Mouse (Mus musculus): ENCODE results near the gene Gm20388. TPM values are rescaled to one million over a fixed set of nuclear protein-coding genes. Genes with fewer than 3 reads are reported as not detected.
"Not testable (repeated sequence)": the region's sequence is repeated elsewhere in the genome, so short reads cannot be mapped to it uniquely, and the experiment has no call there.

The Gm20388 gene
- total RNA-seq, 1 experiment from 2014 or later = 18.4 TPM

GRCm38 (mm10) chr8:123197016-123197415, 3286.4 kb downstream of the Gm20388 start:
- ATAC-seq (replicated peaks in 1 of 2; ENCODE audit: insufficient read depth in 1 of 2, low FRiP score in 2 of 2, low TSS enrichment in 1 of 2, low read depth in 1 of 2, poor library complexity in 2 of 2, severe bottlenecking in 2 of 2) = not testable (repeated sequence)

- no peak for ATAC-seq (replicated peaks in 1 of 2; ENCODE audit: insufficient read depth in 1 of 2, low FRiP score in 2 of 2, low TSS enrichment in 1 of 2, low read depth in 1 of 2, poor library complexity in 2 of 2, severe bottlenecking in 2 of 2)
These were observed 3289.2 kb downstream of the Gm20388 start for GRCm38 (mm10) chr8:123199864-123200263.

GRCm38 (mm10) chr8:123202288-123202687, 3291.6 kb downstream of the Gm20388 start:
- ATAC-seq (replicated peaks in 1 of 2; ENCODE audit: insufficient read depth in 1 of 2, low FRiP score in 2 of 2, low TSS enrichment in 1 of 2, low read depth in 1 of 2, poor library complexity in 2 of 2, severe bottlenecking in 2 of 2) = peak; percentile 46 to 61; a peak in 1 of 4 replicates

GRCm38 (mm10) chr8:123203571-123203970, 3292.9 kb downstream of the Gm20388 start:
- no peak for ATAC-seq (replicated peaks in 1 of 2; ENCODE audit: insufficient read depth in 1 of 2, low FRiP score in 2 of 2, low TSS enrichment in 1 of 2, low read depth in 1 of 2, poor library complexity in 2 of 2, severe bottlenecking in 2 of 2)

GRCm38 (mm10) chr8:123211876-123212275, 3301.2 kb downstream of the Gm20388 start:
- no peak for ATAC-seq (replicated peaks in 1 of 2; ENCODE audit: insufficient read depth in 1 of 2, low FRiP score in 2 of 2, low TSS enrichment in 1 of 2, low read depth in 1 of 2, poor library complexity in 2 of 2, severe bottlenecking in 2 of 2)

GRCm38 (mm10) chr8:123212321-123213117, 3301.9 kb downstream of the Gm20388 start, which contains the start of the genes Chmp1a and Spata33:
Gene Chmp1a (minus strand): TSS chr8:123212763.
Gene Spata33 (plus strand): TSS chr8:123212832.
- ATAC-seq (replicated peaks in 1 of 2; ENCODE audit: insufficient read depth in 1 of 2, low FRiP score in 2 of 2, low TSS enrichment in 1 of 2, low read depth in 1 of 2, poor library complexity in 2 of 2, severe bottlenecking in 2 of 2) = peak; percentile 79 to 89

GRCm38 (mm10) chr8:123213118-123213772, 3302.6 kb downstream of the Gm20388 start:
- 0 out of 4 replicates have a peak, but pooled peaks of 1 of the 2 experiments have one; percentile 6 for ATAC-seq (replicated peaks in 1 of 2; ENCODE audit: insufficient read depth in 1 of 2, low FRiP score in 2 of 2, low TSS enrichment in 1 of 2, low read depth in 1 of 2, poor library complexity in 2 of 2, severe bottlenecking in 2 of 2)

- no peak for ATAC-seq (replicated peaks in 1 of 2; ENCODE audit: insufficient read depth in 1 of 2, low FRiP score in 2 of 2, low TSS enrichment in 1 of 2, low read depth in 1 of 2, poor library complexity in 2 of 2, severe bottlenecking in 2 of 2)
These were observed 3304.8 kb downstream of the Gm20388 start for GRCm38 (mm10) chr8:123215430-123215829.

- no peak for ATAC-seq (replicated peaks in 1 of 2; ENCODE audit: insufficient read depth in 1 of 2, low FRiP score in 2 of 2, low TSS enrichment in 1 of 2, low read depth in 1 of 2, poor library complexity in 2 of 2, severe bottlenecking in 2 of 2)
These were observed 3310.3 kb downstream of the Gm20388 start for GRCm38 (mm10) chr8:123220917-123221316.

- peak; percentile 82 to 94 for ATAC-seq (replicated peaks in 1 of 2; ENCODE audit: insufficient read depth in 1 of 2, low FRiP score in 2 of 2, low TSS enrichment in 1 of 2, low read depth in 1 of 2, poor library complexity in 2 of 2, severe bottlenecking in 2 of 2)
These were observed 3313.9 kb downstream of the Gm20388 start, which contains the start of gene Cdk10 for GRCm38 (mm10) chr8:123224278-123225266. Gene Cdk10 (plus strand): TSS chr8:123224842.

GRCm38 (mm10) chr8:123228416-123228815, 3317.8 kb downstream of the Gm20388 start:
- no peak for ATAC-seq (replicated peaks in 1 of 2; ENCODE audit: insufficient read depth in 1 of 2, low FRiP score in 2 of 2, low TSS enrichment in 1 of 2, low read depth in 1 of 2, poor library complexity in 2 of 2, severe bottlenecking in 2 of 2)

- ATAC-seq (replicated peaks in 1 of 2; ENCODE audit: insufficient read depth in 1 of 2, low FRiP score in 2 of 2, low TSS enrichment in 1 of 2, low read depth in 1 of 2, poor library complexity in 2 of 2, severe bottlenecking in 2 of 2) = not testable (repeated sequence)
These were observed 3319.7 kb downstream of the Gm20388 start for GRCm38 (mm10) chr8:123230326-123230725.

- ATAC-seq (replicated peaks in 1 of 2; ENCODE audit: insufficient read depth in 1 of 2, low FRiP score in 2 of 2, low TSS enrichment in 1 of 2, low read depth in 1 of 2, poor library complexity in 2 of 2, severe bottlenecking in 2 of 2) = no peak
These were observed 3321.1 kb downstream of the Gm20388 start for GRCm38 (mm10) chr8:123231742-123232141.

GRCm38 (mm10) chr8:123232553-123232952, 3321.9 kb downstream of the Gm20388 start:
- no peak for ATAC-seq (replicated peaks in 1 of 2; ENCODE audit: insufficient read depth in 1 of 2, low FRiP score in 2 of 2, low TSS enrichment in 1 of 2, low read depth in 1 of 2, poor library complexity in 2 of 2, severe bottlenecking in 2 of 2)

GRCm38 (mm10) chr8:123233300-123233699, 3322.7 kb downstream of the Gm20388 start:
- ATAC-seq (replicated peaks in 1 of 2; ENCODE audit: insufficient read depth in 1 of 2, low FRiP score in 2 of 2, low TSS enrichment in 1 of 2, low read depth in 1 of 2, poor library complexity in 2 of 2, severe bottlenecking in 2 of 2) = no peak

GRCm38 (mm10) chr8:123233760-123234159, 3323.1 kb downstream of the Gm20388 start:
- ATAC-seq (replicated peaks in 1 of 2; ENCODE audit: insufficient read depth in 1 of 2, low FRiP score in 2 of 2, low TSS enrichment in 1 of 2, low read depth in 1 of 2, poor library complexity in 2 of 2, severe bottlenecking in 2 of 2) = no peak

GRCm38 (mm10) chr8:123234918-123235519, 3324.4 kb downstream of the Gm20388 start:
- no peak for ATAC-seq (replicated peaks in 1 of 2; ENCODE audit: insufficient read depth in 1 of 2, low FRiP score in 2 of 2, low TSS enrichment in 1 of 2, low read depth in 1 of 2, poor library complexity in 2 of 2, severe bottlenecking in 2 of 2)
